Mouse (Mus musculus): ENCODE measurements at regions not wholly inside any gene's neighbourhood (a gene's known extent, or its start where the extent isn't known, plus 50 kb on each side); places are given as distances from the start of the nearest gene placed in this dataset.

DNA sequence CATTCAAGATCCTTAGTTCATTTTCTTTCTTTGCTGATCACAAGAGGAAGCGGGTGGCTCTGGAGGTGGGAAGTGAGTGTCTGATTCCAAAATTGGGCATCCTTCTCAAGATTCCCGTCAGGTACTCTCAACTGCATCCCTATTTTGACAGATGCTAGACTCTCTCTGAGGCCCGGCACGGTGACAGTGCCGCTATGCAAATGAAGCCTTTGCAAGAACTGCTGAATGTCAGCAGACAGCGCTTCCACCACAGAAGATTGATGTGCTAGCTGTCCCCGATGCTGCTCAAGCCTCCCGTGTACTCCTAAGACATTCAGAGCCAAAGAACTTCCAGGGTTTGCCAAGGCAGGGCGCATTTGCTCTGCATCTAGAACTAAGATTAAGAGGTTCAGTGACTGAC, 50.9 kb upstream of the Cpne4 start:
- DNase-seq (ENCODE audit: low read depth): no peak

DNA sequence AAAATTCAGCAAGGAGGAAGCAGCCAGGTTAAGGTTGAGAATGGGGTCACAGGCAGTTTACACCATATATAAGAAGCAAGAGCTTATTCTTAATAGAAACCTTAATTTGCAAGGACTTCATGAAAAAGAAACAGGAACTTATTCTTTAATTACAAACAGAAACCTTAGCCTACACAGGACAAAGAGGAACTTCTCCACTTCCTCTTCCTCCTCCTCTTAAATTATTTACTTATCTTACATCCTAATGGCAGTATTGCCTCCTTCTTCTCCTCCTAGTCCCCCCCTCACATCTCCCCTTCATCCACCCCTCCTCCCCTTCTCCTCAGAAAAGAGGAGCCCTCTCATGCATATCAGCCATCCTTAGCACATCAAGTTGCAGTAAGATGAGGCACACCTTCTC, 56.4 kb upstream of the Cpne4 start:
- no peak for DNase-seq (ENCODE audit: low read depth)

DNA sequence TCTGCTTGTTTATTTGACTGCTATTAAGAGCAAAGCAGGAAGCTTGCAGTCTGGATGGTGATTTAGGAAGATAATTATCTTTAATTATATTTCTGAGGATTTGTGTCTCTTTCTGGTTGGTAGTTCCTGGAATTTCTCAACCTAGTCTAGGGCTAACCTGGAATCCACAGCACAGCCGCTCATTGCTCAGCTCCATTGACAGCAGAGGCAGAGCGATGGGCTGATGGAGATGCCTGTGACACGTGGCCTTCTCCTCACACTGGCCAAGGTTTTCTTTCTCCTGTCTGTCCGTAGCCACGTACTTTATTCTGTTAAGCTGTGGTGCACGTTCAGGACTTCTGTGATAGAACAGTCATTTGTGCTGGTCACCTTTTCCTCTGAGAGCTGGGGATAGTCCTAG, 57.7 kb upstream of the Cpne4 start:
- DNase-seq (ENCODE audit: low read depth): no peak

- DNase-seq (ENCODE audit: low read depth): no peak
These were observed 64.6 kb upstream of the Cpne4 start for GRCm38 (mm10) chr9:104482440-104482839.

GRCm38 (mm10) chr9:104480683-104481082, 66.4 kb upstream of the Cpne4 start:
- DNase-seq (ENCODE audit: low read depth): no peak

GRCm38 (mm10) chr9:104474831-104475230, 72.3 kb upstream of the Cpne4 start:
- no peak for DNase-seq (ENCODE audit: low read depth)

DNA sequence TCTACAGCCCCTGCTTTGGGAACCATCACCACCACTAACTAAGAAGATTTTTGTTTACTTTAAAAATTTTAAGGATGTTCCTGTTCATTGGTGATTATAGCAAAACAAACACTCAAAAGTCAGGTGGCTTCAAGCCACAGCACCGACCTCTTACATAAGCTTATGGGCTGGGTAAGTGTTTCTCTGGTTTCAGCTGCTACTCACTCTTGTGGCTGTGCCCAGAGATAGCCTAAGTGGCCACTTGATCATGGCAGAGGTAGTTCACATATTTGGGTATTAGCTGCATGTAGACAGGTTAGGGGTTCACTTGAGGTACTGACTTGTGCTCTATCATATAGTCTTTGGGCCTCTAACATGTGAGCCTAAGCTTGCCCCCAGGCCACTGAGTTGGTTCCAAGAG, 79.8 kb upstream of the Cpne4 start:
- no peak for DNase-seq (ENCODE audit: low read depth)

GRCm38 (mm10) chr9:104463701-104464100, 83.4 kb upstream of the Cpne4 start:
- no peak for DNase-seq (ENCODE audit: low read depth)

DNA sequence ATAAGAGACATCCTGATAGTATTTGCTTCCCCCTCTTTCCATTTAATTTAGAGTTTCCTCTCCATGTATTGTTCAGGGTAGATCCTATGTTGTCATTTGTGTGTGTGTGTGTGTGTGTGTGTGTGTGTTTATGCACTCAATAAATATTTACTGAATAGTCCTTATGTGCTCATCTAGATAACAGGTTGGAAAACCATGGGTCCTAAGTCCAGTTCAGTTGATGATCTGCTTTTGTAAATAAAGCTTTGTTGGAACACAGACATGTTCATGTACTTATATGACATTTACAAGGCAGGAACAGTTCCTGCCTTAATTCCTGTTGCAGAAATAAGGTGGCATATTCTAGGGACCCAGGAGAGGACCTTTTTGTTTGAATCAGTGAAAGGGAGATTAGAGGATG, 87.0 kb upstream of the Cpne4 start:
- no peak for DNase-seq (ENCODE audit: low read depth)

GRCm38 (mm10) chr9:104457635-104458034, 89.5 kb upstream of the Cpne4 start:
- DNase-seq (ENCODE audit: low read depth): no peak

GRCm38 (mm10) chr9:104448577-104449165, 98.4 kb upstream of the Cpne4 start:
- no peak for DNase-seq (ENCODE audit: low read depth)

GRCm38 (mm10) chr9:104444906-104445305, 102.2 kb upstream of the Cpne4 start:
- peak; percentile 46 for DNase-seq (ENCODE audit: low read depth)

- DNase-seq (ENCODE audit: low read depth): no peak
These were observed 103.8 kb upstream of the Cpne4 start for GRCm38 (mm10) chr9:104443236-104443635.

GRCm38 (mm10) chr9:104413021-104413420, 75.5 kb upstream of the Acpp start:
- DNase-seq (ENCODE audit: low read depth): no peak

DNA sequence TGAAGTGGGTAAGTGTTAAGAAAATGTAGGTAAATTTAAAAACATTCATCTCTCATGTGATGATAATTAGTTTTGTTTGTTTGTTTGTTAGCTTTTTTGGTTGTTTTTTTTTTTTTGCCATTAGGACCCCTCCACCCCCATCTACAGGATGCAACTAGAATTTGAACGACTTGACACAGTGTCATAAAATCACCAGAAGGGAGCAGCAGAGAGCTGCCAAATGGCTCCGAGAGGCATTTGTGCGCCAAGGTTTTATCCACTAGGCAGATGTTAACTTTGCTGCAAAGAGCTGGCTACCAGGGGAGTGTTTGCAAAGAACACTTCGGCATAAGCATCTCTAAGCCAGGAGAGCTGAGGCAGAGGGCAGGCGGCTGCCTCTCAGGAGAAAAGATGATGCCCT, 72.7 kb upstream of the Acpp start:
- DNase-seq (ENCODE audit: low read depth): peak; percentile 42

- no peak for DNase-seq (ENCODE audit: low read depth)
These were observed 71.8 kb upstream of the Acpp start for GRCm38 (mm10) chr9:104409381-104409780.

DNA sequence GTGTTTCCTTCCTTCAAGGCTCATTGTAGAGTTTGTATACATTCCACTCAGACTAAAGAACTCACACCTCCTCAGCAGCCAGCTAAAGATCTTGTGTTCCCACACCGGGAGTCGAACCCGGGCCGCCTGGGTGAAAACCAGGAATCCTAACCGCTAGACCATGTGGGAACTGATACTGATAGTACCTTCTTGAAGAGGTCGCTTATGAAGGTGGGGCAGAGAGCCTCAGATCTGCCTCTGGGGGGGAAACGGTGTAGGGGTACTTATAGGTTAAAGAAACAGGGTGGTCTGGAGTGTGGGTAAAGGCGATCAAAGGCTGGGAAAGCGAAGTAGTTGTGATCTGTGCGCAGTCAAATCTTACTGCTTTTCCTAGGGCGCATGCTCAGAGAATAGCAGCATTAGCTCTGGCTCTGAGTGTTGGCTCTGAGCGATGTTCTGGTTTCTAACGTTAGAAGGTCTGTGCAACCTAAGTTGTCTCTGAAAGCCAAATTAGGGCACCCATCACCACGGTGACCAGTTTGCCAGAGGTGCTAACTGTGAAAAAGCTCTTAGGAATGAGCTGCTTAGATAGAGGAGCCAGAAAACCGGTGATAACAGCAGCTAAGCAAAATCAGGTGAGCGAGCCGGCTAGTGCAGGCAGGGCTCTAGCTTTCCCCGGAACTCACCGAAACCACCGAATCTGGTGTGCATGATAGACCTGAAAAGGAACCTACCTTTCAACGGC, 71.2 kb upstream of the Acpp start:
- DNase-seq (ENCODE audit: low read depth): peak; percentile 6

- peak; percentile 14 for DNase-seq (ENCODE audit: low read depth)
These were observed 70.2 kb upstream of the Acpp start for GRCm38 (mm10) chr9:104407559-104408376.

DNA sequence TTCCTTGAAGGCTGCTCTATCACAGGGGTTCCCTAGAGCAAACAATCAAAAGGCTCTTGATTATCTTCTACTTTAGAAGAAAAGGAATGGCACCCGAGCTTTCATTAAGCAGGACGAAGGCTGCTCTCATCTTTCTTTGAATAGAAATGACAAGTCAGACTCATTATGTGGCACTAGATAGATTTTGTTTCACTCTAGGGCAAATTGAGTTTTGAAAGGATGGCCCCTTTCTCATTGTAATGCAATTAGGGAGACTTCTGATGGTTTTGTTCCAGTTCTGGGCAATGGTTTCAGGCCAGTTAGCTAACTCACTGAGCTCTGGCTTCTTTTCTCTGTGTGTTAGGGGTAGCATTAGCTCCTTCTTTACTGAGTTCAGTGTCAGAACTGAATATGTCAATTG, 69.5 kb upstream of the Acpp start:
- DNase-seq (ENCODE audit: low read depth): no peak

- no peak for DNase-seq (ENCODE audit: low read depth)
These were observed 68.9 kb upstream of the Acpp start for GRCm38 (mm10) chr9:104406491-104406890.

DNA sequence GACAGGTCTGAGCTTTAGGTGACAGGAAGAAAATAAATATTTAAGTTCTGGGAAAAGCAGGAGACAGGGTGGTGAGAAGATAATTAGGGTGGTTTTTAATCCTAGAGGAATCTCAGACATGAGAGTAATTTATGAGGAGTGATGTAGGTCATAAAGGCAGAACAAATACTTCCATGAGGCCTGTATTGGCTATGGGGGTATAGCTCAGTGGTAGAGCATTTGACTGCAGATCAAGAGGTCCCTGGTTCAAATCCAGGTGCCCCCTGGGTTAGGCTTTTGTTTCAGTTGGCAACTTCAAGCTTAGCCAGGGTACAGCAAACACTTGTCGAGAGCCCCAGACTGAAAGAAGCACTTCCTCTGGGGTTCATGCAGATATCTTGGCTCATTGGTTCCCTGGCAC, 66.3 kb upstream of the Acpp start:
- DNase-seq (ENCODE audit: low read depth): no peak

GRCm38 (mm10) chr9:104401673-104402072, 64.1 kb upstream of the Acpp start:
- no peak for DNase-seq (ENCODE audit: low read depth)

DNA sequence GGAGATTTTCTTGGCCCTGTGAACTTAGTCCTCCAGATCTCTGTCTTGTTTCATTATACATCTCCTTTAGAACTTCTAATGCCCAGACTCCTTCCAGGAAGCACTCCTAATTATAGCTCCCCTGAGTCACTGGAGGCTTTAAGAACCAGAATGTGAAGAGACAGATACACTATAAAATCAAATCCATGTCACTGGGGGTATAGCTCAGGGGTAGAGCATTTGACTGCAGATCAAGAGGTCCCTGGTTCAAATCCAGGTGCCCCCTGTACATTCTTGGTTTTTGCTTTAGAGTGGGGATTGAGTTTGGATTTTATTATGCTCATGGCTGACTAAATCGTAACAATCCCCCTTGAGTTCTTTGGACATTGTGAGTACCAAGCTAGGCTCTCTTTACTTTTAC, 62.4 kb upstream of the Acpp start:
- DNase-seq (ENCODE audit: low read depth): no peak
